Mouse (Mus musculus) spleen, postnatal 4 days (tissue): ENCODE data around the gene Mzt1.
"Not testable (repeated sequence)": the region's sequence is repeated elsewhere in the genome, so short reads cannot be mapped to it uniquely, and the experiment has no call there.

Experiments
- DNase-seq, 2 experiments: peaks; one replicate each; pipeline ENCODE4 v3.0.0; 2022; ENCODE audit warnings: low spot score in 2 of 2

Mzt1 gene

GRCm38 (mm10) chr14:99046031-99046781 lies at the start of gene Mzt1, which contains the start of gene Bora:
Gene Mzt1, minus strand, starts transcription at chr14:99046134.
Gene Bora, plus strand, starts transcription at chr14:99046222.
- DNase-seq = peak; percentile 93 to 96

GRCm38 (mm10) chr14:99088947-99089346 lies 43.0 kb upstream of the Mzt1 start:
- DNase-seq = no peak

- DNase-seq = no peak
These were observed 25.2 kb upstream of the Mzt1 start for GRCm38 (mm10) chr14:99071146-99071545.

GRCm38 (mm10) chr14:99063091-99063490 lies 17.2 kb upstream of the Mzt1 start:
- no peak for DNase-seq

DNA sequence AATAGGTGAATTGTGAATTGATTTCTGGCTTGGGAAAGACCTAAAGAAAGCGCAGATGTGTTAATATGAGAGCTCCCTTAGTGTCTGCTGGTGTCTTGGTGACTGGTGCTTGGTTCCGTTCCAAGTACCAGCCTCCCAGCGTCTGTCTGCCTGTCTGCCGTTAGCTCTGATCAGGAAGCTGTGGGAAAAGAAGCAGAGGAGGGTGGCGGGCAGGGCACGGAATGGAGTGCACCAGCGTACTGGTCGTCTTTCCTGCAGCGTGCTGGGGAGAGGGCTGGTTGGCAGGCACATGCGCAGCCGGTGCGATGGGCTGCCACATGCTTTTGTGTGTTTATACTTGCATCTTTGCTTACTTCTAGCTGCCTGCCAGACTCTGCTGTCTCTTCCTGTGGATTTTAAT lies 14.7 kb upstream of the Mzt1 start:
- no peak for DNase-seq

DNA sequence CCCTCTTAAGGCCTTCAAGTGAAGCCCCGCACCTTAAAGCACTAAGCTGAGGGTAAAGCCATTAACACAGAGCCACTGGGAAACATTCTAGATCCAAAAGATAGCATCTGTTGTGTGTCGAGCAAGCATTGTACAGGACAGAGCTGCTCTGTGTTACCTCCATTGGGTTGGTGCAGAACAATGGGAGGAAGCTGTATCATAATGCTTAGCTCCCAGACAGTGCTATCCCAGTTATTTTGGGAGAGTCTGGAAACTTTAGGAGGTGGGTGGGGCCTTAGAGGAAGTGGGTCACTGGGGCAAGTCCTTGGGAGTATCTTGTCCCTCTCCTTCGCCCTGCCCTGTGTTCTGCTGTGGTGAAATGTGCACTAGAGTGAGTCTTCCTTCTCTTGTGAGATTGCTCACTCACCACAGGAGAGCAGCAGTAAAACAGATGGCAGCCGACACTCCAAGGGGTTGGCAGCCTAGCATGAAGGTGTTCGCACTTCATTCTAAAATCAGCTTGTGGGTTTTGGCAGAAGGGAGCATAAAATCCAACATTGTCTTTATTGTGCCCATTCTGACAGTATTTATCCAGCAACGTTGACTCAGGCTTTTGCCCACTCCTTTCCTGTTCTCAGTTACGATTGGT lies 13.1 kb upstream of the Mzt1 start:
- no peak for DNase-seq

DNA sequence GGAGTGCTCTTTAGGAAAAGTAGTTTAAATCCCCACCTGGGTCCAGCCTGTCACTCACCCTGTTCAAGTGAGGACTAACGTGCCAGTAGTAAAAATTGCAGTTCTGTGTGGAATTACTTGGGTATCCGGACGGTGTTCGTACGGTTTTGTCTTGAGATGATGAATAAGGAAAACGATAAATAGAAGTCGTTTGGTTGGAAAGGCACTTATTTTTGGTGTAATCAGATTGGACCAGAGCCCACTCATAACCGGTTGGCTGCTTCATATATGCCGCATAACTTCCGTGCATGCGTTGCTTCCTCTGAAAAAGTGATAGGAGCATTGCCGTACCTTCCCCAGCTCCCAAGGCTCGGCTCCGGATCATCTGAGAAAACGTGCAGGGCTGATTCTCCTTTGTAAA lies 848 bp upstream of the Mzt1 start:
- no peak for DNase-seq

DNA sequence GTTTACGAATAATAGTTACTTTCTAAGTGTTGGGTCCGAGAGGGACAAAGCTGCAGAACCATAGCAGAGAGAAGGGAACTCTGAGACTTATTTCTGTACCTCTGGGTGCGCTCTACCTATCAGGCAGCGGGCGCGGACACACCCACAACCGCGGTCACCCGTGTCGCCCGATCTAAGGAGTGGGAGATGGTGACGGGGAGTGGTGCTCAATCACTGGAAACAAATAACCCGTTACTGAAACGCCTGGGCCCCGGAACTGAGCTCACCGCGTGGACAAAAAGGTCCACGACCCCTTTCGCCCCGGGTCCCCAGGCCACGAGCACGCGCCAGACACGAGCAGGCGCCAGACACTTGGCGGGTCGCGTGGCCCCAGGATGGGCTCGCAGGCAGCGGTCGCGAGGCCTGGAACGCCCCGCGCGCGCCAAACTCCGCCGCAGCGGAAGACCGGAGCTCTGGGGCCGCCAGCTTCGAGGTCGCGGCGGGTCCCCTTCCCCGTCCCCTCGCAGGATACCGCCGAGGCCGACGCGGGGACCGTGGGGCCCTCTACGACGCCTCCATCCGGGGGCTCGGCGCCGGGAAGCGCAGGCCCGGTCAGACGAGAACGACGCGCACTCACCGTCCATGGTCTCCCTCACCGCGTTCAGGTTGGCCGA lies 430 bp downstream of the Mzt1 start:
- peak; percentile 49 to 74 for DNase-seq

DNA sequence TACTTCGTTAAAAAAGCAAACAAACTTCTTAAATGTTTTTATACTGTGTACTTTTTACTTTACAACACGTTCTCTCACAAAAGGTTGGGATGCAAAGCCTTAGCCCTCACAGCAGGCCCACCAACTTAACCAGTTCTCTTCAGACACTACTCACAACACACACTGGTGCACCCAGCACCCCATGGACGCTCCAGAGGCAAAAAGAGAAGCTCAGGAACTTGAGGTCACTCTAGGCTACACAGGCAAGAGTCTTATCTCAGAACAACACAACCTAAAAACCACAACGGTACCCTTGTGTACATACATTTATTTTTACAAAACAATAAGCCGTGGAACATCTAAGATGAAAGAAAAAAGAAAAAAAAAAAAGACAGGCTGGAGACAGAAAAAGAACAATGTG lies 1.2 kb downstream of the Mzt1 start:
- peak in 1 of 2 experiments; percentile 23 for DNase-seq

- DNase-seq = peak in 1 of 2 experiments; percentile 52
These were observed 1.8 kb downstream of the Mzt1 start for GRCm38 (mm10) chr14:99044096-99044495.

- peak in 1 of 2 experiments; percentile 53 for DNase-seq
These were observed 2.4 kb downstream of the Mzt1 start for GRCm38 (mm10) chr14:99043499-99043898.

GRCm38 (mm10) chr14:99041416-99041815 lies 4.5 kb downstream of the Mzt1 start:
- DNase-seq = no peak

DNA sequence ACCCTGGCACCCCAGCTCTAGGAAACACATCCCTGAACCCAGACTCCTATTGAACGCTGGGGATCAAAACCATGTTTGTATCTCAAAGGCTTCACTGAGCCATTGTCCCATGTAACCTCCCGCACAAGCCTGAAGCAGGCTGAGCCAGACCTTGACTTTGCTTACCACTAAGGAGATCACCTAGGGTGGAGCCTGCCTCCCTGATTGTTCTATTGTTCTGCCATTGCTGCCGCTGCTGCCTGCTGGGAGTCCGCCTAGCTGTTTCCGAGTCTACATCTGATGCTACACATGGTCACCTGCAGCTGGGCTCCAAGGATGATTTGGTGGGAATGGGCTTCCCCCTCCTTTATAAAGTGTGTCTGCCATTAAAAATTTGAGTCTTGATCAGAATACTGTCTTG lies 6.6 kb downstream of the Mzt1 start:
- DNase-seq = not testable (repeated sequence)

DNA sequence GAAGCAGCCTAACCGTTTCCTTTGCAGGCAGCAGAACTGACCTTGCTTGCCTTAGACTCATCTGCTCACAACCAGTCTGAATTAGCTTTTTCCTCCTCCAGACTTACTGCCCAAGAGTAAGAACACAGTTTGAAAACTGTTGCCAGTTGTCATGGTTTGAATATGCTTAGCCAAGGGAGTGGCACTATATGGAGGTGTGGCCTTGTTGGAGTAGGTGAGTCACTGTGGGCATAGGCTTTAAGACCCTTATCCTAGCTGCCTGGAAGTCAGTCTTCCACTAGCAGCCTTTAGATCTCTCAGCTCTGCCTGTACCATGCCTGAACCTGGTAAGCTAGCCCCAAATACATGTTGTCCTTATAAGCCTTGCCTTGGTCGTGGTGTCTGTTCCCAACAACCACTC lies 8.2 kb downstream of the Mzt1 start:
- DNase-seq = no peak

DNA sequence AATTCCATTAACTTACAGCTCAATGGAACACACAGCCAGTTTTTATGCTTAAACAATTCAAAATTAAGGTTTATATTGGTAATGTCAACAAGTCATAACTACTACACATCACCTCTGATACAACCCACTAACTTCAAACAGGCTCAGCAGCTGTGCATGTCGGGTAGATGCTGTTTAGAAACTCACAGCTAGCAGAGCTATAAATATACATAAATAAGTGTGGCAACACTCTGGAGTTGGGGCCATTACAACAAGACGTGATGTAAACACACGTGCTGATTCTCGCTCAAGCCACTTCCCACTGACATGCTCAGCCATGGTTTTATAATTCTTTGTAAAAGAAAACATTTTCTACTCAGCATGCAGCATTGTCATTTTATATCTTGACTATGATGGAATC lies 9.9 kb downstream of the Mzt1 start:
- no peak for DNase-seq

- not testable (repeated sequence) for DNase-seq
These were observed 11.1 kb downstream of the Mzt1 start for GRCm38 (mm10) chr14:99034851-99035250.

DNA sequence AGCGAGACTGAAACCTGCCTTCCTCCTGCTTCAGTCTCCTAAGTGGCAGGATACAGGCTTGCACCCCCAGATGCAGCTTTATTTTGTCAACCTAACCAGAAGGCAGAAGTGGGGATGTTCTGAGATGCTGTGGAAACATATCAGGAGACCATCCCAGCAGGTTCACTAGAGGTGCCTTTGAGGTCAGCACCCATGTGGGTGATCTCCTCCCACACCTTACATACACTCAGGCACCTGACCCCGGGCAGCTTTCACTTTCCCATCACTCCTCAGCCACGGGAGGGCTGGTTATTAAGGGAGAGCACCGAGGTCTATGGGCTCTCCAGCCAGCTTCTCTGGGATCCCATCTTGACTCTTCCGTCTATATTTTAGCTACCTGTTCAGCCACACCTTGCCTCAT lies 13.3 kb downstream of the Mzt1 start:
- DNase-seq = no peak

GRCm38 (mm10) chr14:99031337-99031873 lies 14.5 kb downstream of the Mzt1 start:
- no peak for DNase-seq

DNA sequence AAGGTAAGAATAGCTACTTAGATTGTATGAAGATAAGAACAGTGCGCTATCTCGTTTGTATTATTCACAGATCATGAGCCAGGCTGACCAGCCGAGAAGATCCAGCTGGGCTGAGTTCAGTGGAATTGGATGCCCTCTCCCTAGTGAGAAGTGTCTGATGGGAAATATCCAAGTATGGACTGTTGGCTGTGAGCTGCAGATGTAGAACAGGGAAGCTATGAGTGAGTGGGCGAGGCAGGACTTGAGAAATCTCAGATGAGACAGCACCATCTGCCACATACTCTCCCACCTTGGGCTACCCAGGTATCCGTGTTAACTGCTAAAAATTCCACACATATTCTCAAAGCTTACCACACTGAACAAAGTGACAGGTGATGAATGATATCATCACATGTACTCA lies 15.9 kb downstream of the Mzt1 start:
- peak in 1 of 2 experiments; percentile 22 for DNase-seq

DNA sequence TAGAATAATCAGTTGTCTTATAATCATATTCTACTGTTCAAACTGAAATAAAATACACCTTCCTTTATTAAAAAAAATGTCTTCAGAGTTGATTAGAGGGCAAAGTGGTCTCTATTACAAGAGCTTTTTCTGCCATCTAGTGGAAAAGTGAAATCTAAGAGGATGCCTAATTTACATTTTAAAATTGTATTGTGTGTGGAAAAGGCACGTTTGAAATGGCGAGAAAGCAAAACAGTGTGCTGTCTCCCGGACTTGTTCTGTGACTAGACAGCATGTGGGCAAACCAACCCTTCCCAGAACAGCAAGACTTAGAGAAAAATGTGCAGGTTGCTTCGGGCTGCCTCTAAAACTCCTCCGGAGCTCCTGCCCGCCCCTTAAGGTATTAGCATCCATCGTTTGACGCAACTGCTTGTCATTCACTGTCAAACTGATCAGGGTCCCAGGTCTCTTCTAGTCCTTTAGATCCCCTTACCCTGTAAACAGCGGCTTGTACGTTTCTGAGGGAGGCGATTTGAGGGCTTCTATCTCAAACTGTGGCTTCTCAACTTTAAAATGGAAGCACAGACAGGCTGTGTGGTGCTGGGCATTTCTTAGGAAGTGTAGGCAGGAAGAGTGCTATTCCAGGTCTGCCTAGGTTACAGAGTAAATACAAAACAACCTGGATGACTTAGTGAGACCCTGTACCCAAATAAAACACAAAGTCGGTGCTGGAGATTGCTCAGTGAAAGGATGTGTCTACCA lies 23.4 kb downstream of the Mzt1 start:
- peak in 1 of 2 experiments; percentile 30 for DNase-seq

DNA sequence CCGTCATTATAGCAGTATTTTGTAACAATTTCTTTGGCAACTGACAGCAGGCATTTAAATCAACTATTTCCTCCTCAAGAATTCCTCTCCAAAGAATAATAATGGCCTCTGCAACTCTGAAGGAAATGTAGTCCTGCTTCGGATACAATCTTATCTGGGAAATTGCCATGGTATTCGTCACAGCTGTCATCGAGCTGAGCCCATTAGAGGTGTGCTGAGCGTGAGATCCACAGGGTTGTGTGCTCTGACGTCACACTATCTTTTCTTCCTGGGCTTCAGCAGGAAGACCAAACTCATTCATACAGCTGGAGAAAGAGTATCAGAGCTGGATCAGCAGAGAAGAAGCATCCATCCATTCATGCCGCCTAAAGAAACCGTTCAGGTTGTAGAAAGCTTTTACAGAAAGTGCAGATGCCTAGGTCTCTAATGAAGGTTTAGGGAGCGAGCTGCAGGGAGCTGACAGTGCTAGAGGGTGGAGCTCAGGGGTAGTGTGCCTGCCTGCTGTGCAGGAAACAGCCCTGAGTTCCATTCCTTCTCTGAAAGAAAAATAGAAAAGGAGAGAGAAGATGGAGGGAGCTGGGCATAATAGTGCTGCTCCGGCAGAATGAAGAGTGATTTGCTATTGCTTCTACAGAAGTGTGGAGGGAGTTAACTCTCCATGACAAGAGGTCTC lies 26.7 kb downstream of the Mzt1 start:
- no peak for DNase-seq
